Mouse (Mus musculus): ENCODE results near the gene Nt5c. TPM values are rescaled to one million over a fixed set of nuclear protein-coding genes. Genes with fewer than 3 reads are reported as not detected.
"Not testable (repeated sequence)": the region's sequence is repeated elsewhere in the genome, so short reads cannot be mapped to it uniquely, and the experiment has no call there.

Nt5c gene
- polyA plus RNA-seq, 1 experiment, result not detected

GRCm38 (mm10) chr11:115461846-115462242 is 29.8 kb downstream of the Nt5c start:
- H3K4me3 ChIP-seq (ENCODE audit: insufficient read depth, low read depth, low read length), result no peak overlapping the region
- peaks cover 10% of the 10 kb centered on the region; the same call in 1 of the 2 replicates for H3K4me1 ChIP-seq (ENCODE audit: control insufficient read depth, insufficient read depth, low read length)
- WGBS, result 88% methylated on average over 5 of the region's 5 CpGs
- no peak overlapping the region for H3K27ac ChIP-seq (ENCODE audit: insufficient read depth, low read depth, low read length)
- TF ChIP-seq POLR2A (IDR thresholded peaks at IDR 0.05; ENCODE audit: insufficient read depth, low read depth, low read length), result no peak
- TF ChIP-seq CTCF (IDR thresholded peaks at IDR 0.05; ENCODE audit: insufficient read depth, low read depth, low read length), result no peak

- WGBS, result 41% methylated on average over 8 of the region's 8 CpGs
- TF ChIP-seq CTCF (IDR thresholded peaks at IDR 0.05; ENCODE audit: insufficient read depth, low read depth, low read length) (no peak), POLR2A (IDR thresholded peaks at IDR 0.05; ENCODE audit: insufficient read depth, low read depth, low read length) (no peak)
- H3K4me1 ChIP-seq (ENCODE audit: control insufficient read depth, insufficient read depth, low read length), result peaks cover 10% of the 10 kb centered on the region; the same call in 1 of the 2 replicates
- H3K4me3 ChIP-seq (ENCODE audit: insufficient read depth, low read depth, low read length), result no peak overlapping the region
- no peak overlapping the region for H3K27ac ChIP-seq (ENCODE audit: insufficient read depth, low read depth, low read length)
Measured at GRCm38 (mm10) chr11:115460976-115461375, 30.7 kb downstream of the Nt5c start.

DNA sequence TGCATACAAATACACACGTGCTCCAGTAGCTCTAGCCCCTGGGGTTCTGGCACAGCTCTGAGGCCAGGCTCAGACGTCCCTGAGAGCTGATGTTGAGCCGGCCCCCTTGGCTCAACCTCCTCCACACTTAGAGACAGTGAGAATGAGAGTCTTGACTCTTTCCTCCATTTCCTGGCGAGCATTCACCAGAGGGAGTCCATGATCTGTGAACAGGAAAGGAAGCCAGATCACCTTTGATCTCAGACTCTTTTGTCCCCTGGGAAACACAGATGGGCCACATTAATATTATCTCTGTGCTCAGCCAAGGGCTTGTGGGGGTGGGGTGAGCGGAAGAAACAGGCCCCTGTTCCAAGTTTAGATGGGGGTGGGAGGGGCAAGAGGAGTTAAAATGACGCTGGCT is 34.3 kb downstream of the Nt5c start:
- H3K27ac ChIP-seq (ENCODE audit: insufficient read depth, low read depth, low read length), result no peak overlapping the region
- peaks cover 4% of the 10 kb centered on the region; the same call in 1 of the 2 replicates for H3K4me1 ChIP-seq (ENCODE audit: control insufficient read depth, insufficient read depth, low read length)
- no peak overlapping the region for H3K4me3 ChIP-seq (ENCODE audit: insufficient read depth, low read depth, low read length)
- WGBS, result 34% methylated on average over 6 of the region's 6 CpGs
- no peak for TF ChIP-seq CTCF (IDR thresholded peaks at IDR 0.05; ENCODE audit: insufficient read depth, low read depth, low read length)
- no peak for TF ChIP-seq POLR2A (IDR thresholded peaks at IDR 0.05; ENCODE audit: insufficient read depth, low read depth, low read length)

GRCm38 (mm10) chr11:115456182-115456581 is 35.5 kb downstream of the Nt5c start:
- peaks cover 4% of the 10 kb centered on the region; the same call in 1 of the 2 replicates for H3K4me1 ChIP-seq (ENCODE audit: control insufficient read depth, insufficient read depth, low read length)
- H3K4me3 ChIP-seq (ENCODE audit: insufficient read depth, low read depth, low read length), result no peak overlapping the region
- WGBS, result 90% methylated on average over 5 of the region's 5 CpGs
- no peak overlapping the region for H3K27ac ChIP-seq (ENCODE audit: insufficient read depth, low read depth, low read length)
- TF ChIP-seq POLR2A (IDR thresholded peaks at IDR 0.05; ENCODE audit: insufficient read depth, low read depth, low read length), result no peak
- TF ChIP-seq CTCF (IDR thresholded peaks at IDR 0.05; ENCODE audit: insufficient read depth, low read depth, low read length), result no peak

GRCm38 (mm10) chr11:115455619-115456018 is 36.0 kb downstream of the Nt5c start:
- H3K27ac ChIP-seq (ENCODE audit: insufficient read depth, low read depth, low read length), result no peak overlapping the region
- WGBS, result 89% methylated on average over 15 of the region's 15 CpGs
- no peak overlapping the region for H3K4me3 ChIP-seq (ENCODE audit: insufficient read depth, low read depth, low read length)
- no peak for TF ChIP-seq POLR2A (IDR thresholded peaks at IDR 0.05; ENCODE audit: insufficient read depth, low read depth, low read length)
- TF ChIP-seq CTCF (IDR thresholded peaks at IDR 0.05; ENCODE audit: insufficient read depth, low read depth, low read length), result no peak
- peaks cover 4% of the 10 kb centered on the region; the same call in 1 of the 2 replicates for H3K4me1 ChIP-seq (ENCODE audit: control insufficient read depth, insufficient read depth, low read length)

DNA sequence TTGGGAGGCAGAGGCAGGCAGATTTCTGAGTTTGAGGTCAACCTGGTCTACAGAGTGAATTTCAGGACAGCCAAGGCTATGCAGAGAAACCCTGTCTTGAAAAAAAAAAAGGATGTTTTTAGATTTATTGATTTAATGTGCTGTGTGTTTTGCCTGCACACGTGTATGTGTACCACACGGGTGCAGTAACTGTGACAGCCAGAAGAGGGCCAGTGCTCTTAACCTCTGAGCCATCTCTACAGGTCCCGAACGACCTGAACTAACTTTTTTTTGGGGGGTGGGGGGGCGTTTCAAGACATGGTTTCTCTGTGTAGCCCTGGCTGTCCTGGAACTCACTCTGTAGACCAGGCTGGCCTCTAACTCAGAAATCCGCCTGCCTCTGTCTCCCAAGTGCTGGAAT is 36.8 kb downstream of the Nt5c start:
- 86% methylated on average over 6 of the region's 6 CpGs for WGBS
- H3K27ac ChIP-seq (ENCODE audit: insufficient read depth, low read depth, low read length); H3K4me3 ChIP-seq (ENCODE audit: insufficient read depth, low read depth, low read length); H3K4me1 ChIP-seq (ENCODE audit: control insufficient read depth, insufficient read depth, low read length): not testable (repeated sequence)

GRCm38 (mm10) chr11:115453306-115453705 is 38.4 kb downstream of the Nt5c start:
- 79% methylated on average over 4 of the region's 4 CpGs for WGBS
- H3K4me1 ChIP-seq (ENCODE audit: control insufficient read depth, insufficient read depth, low read length), result peaks cover 4% of the 10 kb centered on the region; the same call in 1 of the 2 replicates
- H3K27ac ChIP-seq (ENCODE audit: insufficient read depth, low read depth, low read length), result no peak overlapping the region
- H3K4me3 ChIP-seq (ENCODE audit: insufficient read depth, low read depth, low read length), result no peak overlapping the region
- TF ChIP-seq POLR2A (IDR thresholded peaks at IDR 0.05; ENCODE audit: insufficient read depth, low read depth, low read length), result no peak

DNA sequence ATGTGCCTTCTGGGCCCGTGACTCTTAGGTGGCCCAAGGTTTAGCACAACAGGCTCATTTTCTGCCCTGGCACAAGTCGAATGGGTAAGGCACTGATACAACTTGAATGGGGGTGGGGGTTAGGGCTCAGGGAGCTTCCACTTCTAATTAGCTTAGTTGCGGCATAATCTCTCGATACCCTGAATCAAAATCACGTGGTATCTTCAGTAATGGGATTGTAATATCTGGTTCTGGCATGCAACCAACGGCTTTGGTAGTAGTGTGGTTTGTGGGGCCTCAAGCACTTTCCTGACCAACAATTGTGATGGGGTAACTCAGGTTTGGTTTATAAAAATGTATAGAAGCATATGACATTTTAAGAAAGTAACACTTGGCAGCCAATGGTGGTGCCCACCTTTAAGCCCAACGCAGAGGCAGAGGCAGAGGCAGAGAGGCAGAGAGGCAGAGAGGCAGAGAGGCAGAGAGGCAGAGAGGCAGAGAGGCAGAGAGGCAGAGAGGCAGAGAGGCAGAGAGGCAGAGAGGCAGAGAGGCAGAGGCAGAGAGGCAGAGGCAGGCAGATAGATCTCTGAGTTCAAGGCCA is 39.3 kb downstream of the Nt5c start:
- 75% methylated on average over 7 of the region's 7 CpGs for WGBS
- TF ChIP-seq POLR2A (IDR thresholded peaks at IDR 0.05; ENCODE audit: insufficient read depth, low read depth, low read length) (no peak), CTCF (IDR thresholded peaks at IDR 0.05; ENCODE audit: insufficient read depth, low read depth, low read length) (no peak)
- Histone ChIP-seq H3K27ac (ENCODE audit: insufficient read depth, low read depth, low read length) (no peak overlapping the region; the same call in 1 of the 2 replicates), H3K4me1 (ENCODE audit: control insufficient read depth, insufficient read depth, low read length) (peaks cover 1% of the 10 kb centered on the region; the same call in 1 of the 2 replicates), H3K4me3 (ENCODE audit: insufficient read depth, low read depth, low read length) (no peak overlapping the region)

DNA sequence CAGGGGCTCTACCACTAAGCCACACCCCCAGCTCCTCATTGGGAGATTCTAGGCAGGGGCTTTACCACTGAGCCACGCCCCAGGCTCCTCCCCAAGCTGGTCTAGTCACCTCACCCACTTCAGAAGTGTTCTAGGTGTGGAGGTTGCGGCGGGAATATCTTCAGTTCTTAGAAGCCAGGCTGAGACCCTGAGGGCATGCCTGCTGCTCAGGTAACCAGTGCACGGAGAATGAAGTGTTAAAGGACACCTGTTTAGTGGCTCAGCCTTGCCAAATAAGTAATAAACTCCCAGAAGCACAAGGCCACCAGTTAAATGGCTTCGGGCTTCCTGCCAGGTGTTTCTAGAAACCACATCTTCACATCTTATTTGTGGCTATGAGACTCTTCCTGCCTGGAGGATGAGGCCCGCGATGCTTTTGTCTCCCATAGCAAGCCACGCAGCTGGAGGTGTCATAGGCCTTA is 39.9 kb downstream of the Nt5c start:
- no peak overlapping the region for H3K4me3 ChIP-seq (ENCODE audit: insufficient read depth, low read depth, low read length)
- no peaks in the 10 kb centered on the region for H3K4me1 ChIP-seq (ENCODE audit: control insufficient read depth, insufficient read depth, low read length)
- TF ChIP-seq POLR2A (IDR thresholded peaks at IDR 0.05; ENCODE audit: insufficient read depth, low read depth, low read length), result no peak
- TF ChIP-seq CTCF (IDR thresholded peaks at IDR 0.05; ENCODE audit: insufficient read depth, low read depth, low read length), result no peak
- 77% methylated on average over 8 of the region's 8 CpGs for WGBS
- no peak overlapping the region for H3K27ac ChIP-seq (ENCODE audit: insufficient read depth, low read depth, low read length)

GRCm38 (mm10) chr11:115450176-115450575 is 41.5 kb downstream of the Nt5c start:
- no peak for TF ChIP-seq CTCF (IDR thresholded peaks at IDR 0.05; ENCODE audit: insufficient read depth, low read depth, low read length)
- TF ChIP-seq POLR2A (IDR thresholded peaks at IDR 0.05; ENCODE audit: insufficient read depth, low read depth, low read length), result no peak
- no peak overlapping the region for H3K27ac ChIP-seq (ENCODE audit: insufficient read depth, low read depth, low read length)
- no peaks in the 10 kb centered on the region for H3K4me1 ChIP-seq (ENCODE audit: control insufficient read depth, insufficient read depth, low read length)
- WGBS, result 95% methylated on average over 7 of the region's 7 CpGs
- no peak overlapping the region for H3K4me3 ChIP-seq (ENCODE audit: insufficient read depth, low read depth, low read length)
